Comparison of ENCODE assay signal across 8 mouse cellular contexts in genomic region chr14:60414691-60415090, GRCm38 (mm10). TPM values are rescaled to one million over a fixed set of nuclear protein-coding genes. Genes with fewer than 3 reads are reported as not detected.
DNase-seq lines count a peak whose midpoint lies in the region; ATAC-seq and TF ChIP-seq lines count a peak whose summit lies in the region.

No protein-coding gene starts in this region.

- no peak for ATAC-seq in embryonic facial prominence, embryonic 12.5 days (ENCODE audit: insufficient number of reproducible peaks, insufficient read depth, low FRiP score, low TSS enrichment)
- ATAC-seq in hindbrain, postnatal 0 days, result peak; percentile 78
- peak; percentile 93 for ATAC-seq in lung, embryonic 16.5 days (ENCODE audit: low read depth)
- no peak for ATAC-seq in kidney, embryonic 15.5 days (replicated peaks; ENCODE audit: low FRiP score)

- WGBS in embryonic facial prominence, embryonic 12.5 days, result 80% methylated on average over 8 of the region's 8 CpGs
- WGBS in embryonic facial prominence, embryonic 10.5 days, result 89% methylated on average over 8 of the region's 8 CpGs
- WGBS in hindbrain, postnatal 0 days, result 28% methylated on average over 8 of the region's 8 CpGs
- WGBS in lung, embryonic 16.5 days, result 40% methylated on average over 8 of the region's 8 CpGs
- 77% methylated on average over 8 of the region's 8 CpGs for WGBS in kidney, embryonic 15.5 days

- intact Hi-C loops in gastrocnemius, postnatal 36 days (cut with DNase I), result no loop called here

- H3K9ac ChIP-seq in embryonic facial prominence, embryonic 12.5 days, result no peak overlapping the region
- no peak overlapping the region for H3K9ac ChIP-seq in hindbrain, postnatal 0 days (replicated peaks; ENCODE audit: low read length)
- no peak overlapping the region for H3K9ac ChIP-seq in lung, embryonic 16.5 days (ENCODE audit: low read length)
- H3K9ac ChIP-seq in kidney, embryonic 15.5 days, result no peak overlapping the region

- no peak for TF ChIP-seq CTCF in hindbrain, postnatal 0 days (IDR thresholded peaks at IDR 0.05; ENCODE audit: low read depth)

- no peak for DNase-seq in embryonic facial prominence, embryonic 10.5 days (ENCODE audit: low spot score)
- DNase-seq in cerebellum, adult 11-12 months, result peak; percentile 81
- DNase-seq in hindbrain, postnatal 0 days (ENCODE audit: low spot score), result peak; percentile 90
- DNase-seq in T-cell, adult 2 months (ENCODE audit: low spot score), result no peak
- no peak for DNase-seq in gastrocnemius, postnatal 36 days

- no peaks in the 10 kb centered on the region for H3K9me3 ChIP-seq in embryonic facial prominence, embryonic 12.5 days
- no peaks in the 10 kb centered on the region for H3K9me3 ChIP-seq in embryonic facial prominence, embryonic 10.5 days
- H3K9me3 ChIP-seq in hindbrain, postnatal 0 days (ENCODE audit: low read length), result no peaks in the 10 kb centered on the region
- H3K9me3 ChIP-seq in lung, embryonic 16.5 days (ENCODE audit: control insufficient read depth, low read length), result no peaks in the 10 kb centered on the region
- no peaks in the 10 kb centered on the region for H3K9me3 ChIP-seq in kidney, embryonic 15.5 days (replicated peaks)

- H3K4me1 ChIP-seq in embryonic facial prominence, embryonic 12.5 days, result peaks cover 6% of the 10 kb centered on the region
- H3K4me1 ChIP-seq in embryonic facial prominence, embryonic 10.5 days, result peaks cover 7% of the 10 kb centered on the region
- peaks cover 7% of the 10 kb centered on the region; the same call in 1 of the 2 replicates for H3K4me1 ChIP-seq in hindbrain, postnatal 0 days (ENCODE audit: insufficient read depth, low read length)
- H3K4me1 ChIP-seq in lung, embryonic 16.5 days (replicated peaks; ENCODE audit: control insufficient read depth, insufficient read depth, low read length), result peaks cover 13% of the 10 kb centered on the region; the same call in 1 of the 2 replicates
- peaks cover 6% of the 10 kb centered on the region for H3K4me1 ChIP-seq in kidney, embryonic 15.5 days

- H3K4me2 ChIP-seq in embryonic facial prominence, embryonic 12.5 days (replicated peaks), result no peak overlapping the region
- peak overlapping the region; percentile 33 for H3K4me2 ChIP-seq in hindbrain, postnatal 0 days (ENCODE audit: low read depth, low read length)
- H3K4me2 ChIP-seq in lung, embryonic 16.5 days (ENCODE audit: low read depth, low read length), result peak overlapping the region; percentile 34
- no peak overlapping the region for H3K4me2 ChIP-seq in kidney, embryonic 15.5 days

- H3K36me3 ChIP-seq in embryonic facial prominence, embryonic 12.5 days, result no peaks in the 10 kb centered on the region
- H3K36me3 ChIP-seq in embryonic facial prominence, embryonic 10.5 days (replicated peaks), result no peaks in the 10 kb centered on the region
- no peaks in the 10 kb centered on the region for H3K36me3 ChIP-seq in hindbrain, postnatal 0 days (ENCODE audit: insufficient read depth, low read length)
- H3K36me3 ChIP-seq in lung, embryonic 16.5 days (ENCODE audit: control insufficient read depth, insufficient read depth, low read length), result no peaks in the 10 kb centered on the region
- no peaks in the 10 kb centered on the region for H3K36me3 ChIP-seq in kidney, embryonic 15.5 days

- no peak overlapping the region for H3K4me3 ChIP-seq in embryonic facial prominence, embryonic 12.5 days
- H3K4me3 ChIP-seq in embryonic facial prominence, embryonic 10.5 days, result no peak overlapping the region
- no peak overlapping the region for H3K4me3 ChIP-seq in hindbrain, postnatal 0 days (ENCODE audit: low read length)
- 0 out of 2 replicates have a peak overlapping the region, but pooled peaks have one; percentile 6 for H3K4me3 ChIP-seq in lung, embryonic 16.5 days (ENCODE audit: low read length)
- H3K4me3 ChIP-seq in kidney, embryonic 15.5 days (replicated peaks), result no peak overlapping the region

- no peaks in the 10 kb centered on the region for H3K27me3 ChIP-seq in embryonic facial prominence, embryonic 12.5 days
- no peaks in the 10 kb centered on the region for H3K27me3 ChIP-seq in embryonic facial prominence, embryonic 10.5 days (replicated peaks; ENCODE audit: low read depth, poor library complexity, severe bottlenecking)
- no peaks in the 10 kb centered on the region for H3K27me3 ChIP-seq in hindbrain, postnatal 0 days (ENCODE audit: insufficient read depth, low read length)
- no peaks in the 10 kb centered on the region for H3K27me3 ChIP-seq in lung, embryonic 16.5 days (ENCODE audit: control insufficient read depth, insufficient read depth, low read depth, low read length)
- H3K27me3 ChIP-seq in kidney, embryonic 15.5 days, result no peaks in the 10 kb centered on the region

- peak overlapping the region; percentile 46; the same call in 1 of the 2 replicates for H3K27ac ChIP-seq in embryonic facial prominence, embryonic 12.5 days
- no peak overlapping the region for H3K27ac ChIP-seq in embryonic facial prominence, embryonic 10.5 days (replicated peaks)
- H3K27ac ChIP-seq in hindbrain, postnatal 0 days, result peak overlapping the region; percentile 48
- H3K27ac ChIP-seq in lung, embryonic 16.5 days (ENCODE audit: low read length), result peak overlapping the region; percentile 58
- H3K27ac ChIP-seq in kidney, embryonic 15.5 days, result no peak overlapping the region

RNA-seq across cellular contexts. Expression of gene Amer2, which starts 41.6 kb away (rescaled TPM):
- 9.0 and 9.1 TPM in 2 replicates for polyA plus RNA-seq in embryonic facial prominence, embryonic 12.5 days (2016; fragmentation: Nextera tagmentation; extraction: Ambion mirVana)
- 4.5 and 4.9 TPM in 2 replicates for polyA plus RNA-seq in embryonic facial prominence, embryonic 10.5 days (2016; fragmentation: Nextera tagmentation; extraction: Ambion mirVana)
- total RNA-seq in hindbrain, postnatal 0 days (2014; rRNA removed), result 27.4 and 27.6 TPM in 2 replicates
- 20.5 and 21.6 TPM in 2 replicates for polyA plus RNA-seq in hindbrain, postnatal 0 days (2015; fragmentation: Nextera tagmentation; extraction: Ambion mirVana)
- 0.59 and 0.82 TPM in 2 replicates for polyA plus RNA-seq in lung, embryonic 16.5 days (2015; fragmentation: Nextera tagmentation; extraction: Ambion mirVana)
- 2.6 and 2.8 TPM in 2 replicates for polyA plus RNA-seq in kidney, embryonic 15.5 days (2015; fragmentation: Nextera tagmentation; extraction: Ambion mirVana)
- total RNA-seq in gastrocnemius, postnatal 36 days (2021), result not detected

Comparison
In these comparisons a context has a peak if more than half of its experiments do, and no peak if none do; other contexts are left out.
1. H3K27ac ChIP-seq: peak in embryonic facial prominence, embryonic 12.5 days (single experiment), hindbrain, postnatal 0 days (single experiment) and lung, embryonic 16.5 days (single experiment); none in embryonic facial prominence, embryonic 10.5 days (single experiment) and kidney, embryonic 15.5 days (single experiment).
2. ATAC-seq: peak in hindbrain, postnatal 0 days (single experiment) and lung, embryonic 16.5 days (single experiment); none in embryonic facial prominence, embryonic 12.5 days (single experiment) and kidney, embryonic 15.5 days (single experiment).
3. H3K4me2 ChIP-seq: peak in hindbrain, postnatal 0 days (single experiment) and lung, embryonic 16.5 days (single experiment); none in embryonic facial prominence, embryonic 12.5 days (single experiment) and kidney, embryonic 15.5 days (single experiment).
4. DNase-seq: peak in cerebellum, adult 11-12 months (single experiment) and hindbrain, postnatal 0 days (single experiment); none in embryonic facial prominence, embryonic 10.5 days (single experiment), T-cell, adult 2 months (single experiment) and gastrocnemius, postnatal 36 days (0 of 2).